Comparison of ENCODE assay signal across 16 mouse cellular contexts in genomic region chr7:116153781-116154368, GRCm38 (mm10).
"Had no signal": no experiment of that assay in that cellular context is flagged by ENCODE, and none has a peak within 500 bp of the region (broad histone marks: within the 10 kb centered on the region; RNA-seq: fewer than 3 reads in every experiment).

No protein-coding gene starts in this region.

- H3K27me3 ChIP-seq: kidney, embryonic 15.5 days; liver, embryonic 15.5 days; lung, embryonic 15.5 days had no signal

- H3K4me1 ChIP-seq: kidney, embryonic 15.5 days; liver, embryonic 12.5 days; liver, embryonic 15.5 days; lung, embryonic 15.5 days had no signal

- H3K9me3 ChIP-seq: kidney, embryonic 15.5 days; liver, embryonic 12.5 days; liver, embryonic 15.5 days; lung, embryonic 15.5 days had no signal

- DNase-seq: kidney, adult 8-10 months; kidney, postnatal 10 days; kidney, postnatal 36 days; layer of hippocampus, postnatal 36 days; lung, adult 18-20 months; lung, postnatal 10 days; lung, postnatal 36 days; midbrain, embryonic 14.5 days; thymus, adult 2 months; thymus, postnatal 14 days had no signal

- H3K4me3 ChIP-seq: kidney, embryonic 15.5 days; left cerebral cortex, adult 2 months; liver, embryonic 12.5 days; liver, embryonic 15.5 days; lung, embryonic 15.5 days had no signal

- ATAC-seq: liver, embryonic 12.5 days had no signal

- H3K4me2 ChIP-seq: kidney, embryonic 15.5 days; liver, embryonic 12.5 days; liver, embryonic 15.5 days; lung, embryonic 15.5 days; midbrain, embryonic 11.5 days had no signal

- H3K9ac ChIP-seq: kidney, embryonic 15.5 days; liver, embryonic 12.5 days; liver, embryonic 15.5 days; lung, embryonic 15.5 days had no signal

- H3K36me3 ChIP-seq: liver, embryonic 15.5 days had no signal

- H3K27ac ChIP-seq: kidney, embryonic 15.5 days; left cerebral cortex, adult 2 months; liver, embryonic 12.5 days; liver, embryonic 15.5 days; lung, embryonic 15.5 days had no signal
